Mouse (Mus musculus): ENCODE measurements around the gene Sptb. TPM values are rescaled to one million over a fixed set of nuclear protein-coding genes. Genes with fewer than 3 reads are reported as not detected.
A peak's percentile ranks its signal among the peaks of the same experiment; 100 is the strongest.

The Sptb gene
- polyA plus RNA-seq, 1 experiment = 102 TPM

GRCm38 (mm10) chr12:76608997-76609565, 101.3 kb downstream of the Sptb start:
- TF ChIP-seq CTCF (IDR thresholded peaks at IDR 0.05; ENCODE audit: control insufficient read depth, insufficient read depth, low read length) (no peak), POLR2A (IDR thresholded peaks at IDR 0.05; ENCODE audit: borderline replicate concordance, control insufficient read depth, low read depth, low read length) (no peak)
- H3K4me3 ChIP-seq (replicated peaks; ENCODE audit: control insufficient read depth, low read depth, low read length) = no peak overlapping the region
- no peak overlapping the region for H3K27ac ChIP-seq (ENCODE audit: control insufficient read depth, insufficient read depth, low read depth, low read length, poor library complexity)
- WGBS = 90% methylated on average over 15 of the region's 15 CpGs
- H3K4me1 ChIP-seq (ENCODE audit: control insufficient read depth, insufficient read depth, low read length) = no peaks in the 10 kb centered on the region

DNA sequence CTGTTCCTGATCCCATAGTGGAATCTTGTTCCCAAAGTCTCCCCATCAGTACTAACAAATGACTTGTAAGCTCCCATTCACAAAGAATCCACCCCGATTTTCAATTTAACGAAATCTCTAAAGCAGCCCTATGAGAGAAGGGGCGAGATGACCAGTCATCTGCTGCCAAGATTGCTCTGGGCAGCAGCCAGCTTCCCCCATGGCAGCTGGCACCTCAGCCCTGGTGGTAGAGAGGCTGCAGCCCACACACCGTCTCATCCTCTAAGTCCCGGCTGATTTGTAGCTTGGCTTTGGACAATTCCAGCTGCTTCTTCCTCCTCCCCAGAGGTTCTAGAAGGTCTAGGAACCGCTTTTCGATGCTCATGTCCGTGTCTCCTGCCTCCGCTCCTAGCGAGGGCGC, 102.1 kb downstream of the Sptb start:
- 91% methylated on average over 11 of the region's 11 CpGs for WGBS
- H3K4me1 ChIP-seq (ENCODE audit: control insufficient read depth, insufficient read depth, low read length) = no peaks in the 10 kb centered on the region
- no peak overlapping the region for H3K27ac ChIP-seq (ENCODE audit: control insufficient read depth, insufficient read depth, low read depth, low read length, poor library complexity)
- no peak overlapping the region for H3K4me3 ChIP-seq (replicated peaks; ENCODE audit: control insufficient read depth, low read depth, low read length)
- no peak for TF ChIP-seq CTCF (IDR thresholded peaks at IDR 0.05; ENCODE audit: control insufficient read depth, insufficient read depth, low read length)
- no peak for TF ChIP-seq POLR2A (IDR thresholded peaks at IDR 0.05; ENCODE audit: borderline replicate concordance, control insufficient read depth, low read depth, low read length)

DNA sequence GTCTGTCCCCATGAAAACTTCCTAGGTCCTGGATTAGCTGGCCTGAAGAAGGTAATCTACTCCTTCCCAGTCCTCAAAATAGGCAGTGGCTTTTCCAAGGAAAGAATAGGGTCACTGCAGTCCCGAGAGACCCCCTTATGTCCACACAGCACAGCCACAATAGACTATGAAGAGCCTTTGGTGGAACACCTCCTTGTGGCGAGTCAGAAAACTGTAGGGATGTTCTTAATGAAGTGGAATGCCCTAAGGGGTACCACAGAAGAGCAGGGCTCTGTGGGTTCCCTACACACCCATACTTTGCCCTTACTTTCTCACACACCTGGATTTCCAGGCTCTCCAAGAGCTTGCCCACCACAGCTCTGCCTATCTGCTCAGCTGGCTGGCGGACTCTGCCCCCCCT, 104.5 kb downstream of the Sptb start:
- TF ChIP-seq POLR2A (IDR thresholded peaks at IDR 0.05; ENCODE audit: borderline replicate concordance, control insufficient read depth, low read depth, low read length) (no peak), CTCF (IDR thresholded peaks at IDR 0.05; ENCODE audit: control insufficient read depth, insufficient read depth, low read length) (no peak)
- 71% methylated on average over 3 of the region's 3 CpGs for WGBS

GRCm38 (mm10) chr12:76604546-76604945, 105.8 kb downstream of the Sptb start:
- 94% methylated on average over 4 of the region's 4 CpGs for WGBS
- H3K27ac ChIP-seq (ENCODE audit: control insufficient read depth, insufficient read depth, low read depth, low read length, poor library complexity) = no peak overlapping the region
- H3K4me3 ChIP-seq (replicated peaks; ENCODE audit: control insufficient read depth, low read depth, low read length) = no peak overlapping the region
- no peaks in the 10 kb centered on the region for H3K4me1 ChIP-seq (ENCODE audit: control insufficient read depth, insufficient read depth, low read length)
- TF ChIP-seq POLR2A (IDR thresholded peaks at IDR 0.05; ENCODE audit: borderline replicate concordance, control insufficient read depth, low read depth, low read length) (no peak), CTCF (IDR thresholded peaks at IDR 0.05; ENCODE audit: control insufficient read depth, insufficient read depth, low read length) (no peak)

More for the DNA sequence above, 104.5 kb downstream of the Sptb start:
- Histone ChIP-seq H3K27ac (ENCODE audit: control insufficient read depth, insufficient read depth, low read depth, low read length, poor library complexity) (no peak overlapping the region), H3K4me3 (replicated peaks; ENCODE audit: control insufficient read depth, low read depth, low read length) (no peak overlapping the region), H3K4me1 (ENCODE audit: control insufficient read depth, insufficient read depth, low read length) (no peaks in the 10 kb centered on the region)

DNA sequence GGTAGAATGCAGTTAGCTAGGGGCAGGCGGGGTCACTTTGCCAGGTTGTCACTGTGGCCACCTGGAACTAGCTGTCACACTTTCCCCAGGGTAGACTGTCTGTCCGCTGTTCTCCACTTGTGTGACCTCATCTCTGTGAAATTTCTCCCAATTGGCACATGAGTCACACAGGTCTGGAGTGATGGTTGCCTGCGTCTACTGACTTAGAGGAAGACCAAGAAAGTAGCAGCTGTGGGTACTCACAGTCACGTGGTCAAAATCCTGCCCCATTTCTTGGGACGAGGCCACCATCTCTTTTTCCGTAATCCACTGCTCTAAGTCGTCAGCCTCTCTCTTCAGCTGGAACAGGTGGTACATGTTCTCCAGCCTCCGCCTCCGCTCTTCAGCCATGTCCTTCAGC, 106.6 kb downstream of the Sptb start:
- 93% methylated on average over 9 of the region's 9 CpGs for WGBS
- Histone ChIP-seq H3K4me3 (replicated peaks; ENCODE audit: control insufficient read depth, low read depth, low read length) (no peak overlapping the region), H3K4me1 (ENCODE audit: control insufficient read depth, insufficient read depth, low read length) (no peaks in the 10 kb centered on the region), H3K27ac (ENCODE audit: control insufficient read depth, insufficient read depth, low read depth, low read length, poor library complexity) (no peak overlapping the region)
- TF ChIP-seq POLR2A (IDR thresholded peaks at IDR 0.05; ENCODE audit: borderline replicate concordance, control insufficient read depth, low read depth, low read length) (no peak), CTCF (IDR thresholded peaks at IDR 0.05; ENCODE audit: control insufficient read depth, insufficient read depth, low read length) (no peak)

DNA sequence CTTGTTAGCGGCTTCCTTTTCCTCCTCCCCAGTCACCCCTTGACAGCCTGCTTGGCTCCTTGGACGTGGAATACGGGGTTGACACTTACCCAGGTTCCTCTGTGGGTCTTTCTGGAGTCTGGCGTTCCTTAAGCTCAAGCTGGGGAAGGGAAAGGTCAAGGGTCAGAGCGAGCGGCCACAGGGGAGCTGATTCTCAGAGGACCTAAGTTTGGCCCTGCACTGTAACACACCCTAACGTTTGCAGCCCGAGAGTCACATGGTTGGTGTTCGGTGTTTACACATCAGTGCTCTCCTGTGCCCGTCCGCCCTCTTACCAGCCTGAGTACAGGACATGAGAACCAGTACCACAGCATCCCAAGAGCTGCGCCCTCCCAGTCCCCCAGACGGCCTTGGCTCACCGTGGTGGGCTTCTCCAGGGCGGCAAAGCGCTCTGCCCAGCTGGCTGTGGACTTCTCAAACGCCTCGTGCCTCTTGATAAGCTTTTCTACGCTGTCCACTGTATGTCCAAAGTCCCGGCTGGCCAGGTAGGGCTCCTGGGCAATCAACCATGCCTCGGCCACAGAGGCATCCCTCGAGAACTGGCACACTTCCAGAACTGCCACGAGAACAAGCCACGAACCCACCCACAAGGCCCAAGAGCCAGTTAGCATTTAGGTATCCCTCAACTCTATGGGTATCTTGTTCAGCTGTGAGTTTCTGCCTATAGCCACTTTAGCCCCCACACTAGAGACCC, 112.0 kb downstream of the Sptb start:
- H3K4me3 ChIP-seq (replicated peaks; ENCODE audit: control insufficient read depth, low read depth, low read length) = no peak overlapping the region
- TF ChIP-seq POLR2A (IDR thresholded peaks at IDR 0.05; ENCODE audit: borderline replicate concordance, control insufficient read depth, low read depth, low read length) (no peak), CTCF (IDR thresholded peaks at IDR 0.05; ENCODE audit: control insufficient read depth, insufficient read depth, low read length) (no peak)
- H3K27ac ChIP-seq (ENCODE audit: control insufficient read depth, insufficient read depth, low read depth, low read length, poor library complexity) = no peak overlapping the region
- peaks cover 5% of the 10 kb centered on the region for H3K4me1 ChIP-seq (ENCODE audit: control insufficient read depth, insufficient read depth, low read length)
- 78% methylated on average over 24 of the region's 24 CpGs for WGBS

DNA sequence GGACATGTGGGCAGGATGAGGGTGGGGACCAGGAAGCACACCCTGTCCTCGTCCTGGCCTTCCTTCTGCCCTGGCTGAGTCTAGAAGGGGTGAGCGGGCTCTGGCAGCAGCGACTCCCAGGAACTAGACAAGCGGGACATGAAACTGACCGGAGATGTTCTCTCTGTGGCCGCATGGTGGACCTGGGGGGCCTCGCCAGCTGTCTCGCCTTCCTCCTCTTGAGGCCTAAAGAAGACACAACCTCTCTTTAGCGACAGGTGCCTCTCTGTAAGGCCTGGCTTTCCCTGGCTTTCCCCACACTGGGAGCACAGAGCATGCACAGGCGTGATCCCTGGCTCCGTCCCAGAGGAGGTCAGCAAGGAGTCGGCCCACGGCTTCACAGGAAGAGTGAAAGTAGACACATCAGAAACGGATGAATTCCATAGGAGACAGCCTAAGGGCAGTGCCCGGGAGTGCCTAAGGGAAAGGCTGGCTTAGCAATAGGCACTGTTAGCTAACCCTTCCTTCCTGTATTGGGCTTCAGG, 112.7 kb downstream of the Sptb start:
- Histone ChIP-seq H3K4me1 (ENCODE audit: control insufficient read depth, insufficient read depth, low read length) (peaks cover 5% of the 10 kb centered on the region), H3K27ac (ENCODE audit: control insufficient read depth, insufficient read depth, low read depth, low read length, poor library complexity) (no peak overlapping the region), H3K4me3 (replicated peaks; ENCODE audit: control insufficient read depth, low read depth, low read length) (no peak overlapping the region)
- TF ChIP-seq POLR2A (IDR thresholded peaks at IDR 0.05; ENCODE audit: borderline replicate concordance, control insufficient read depth, low read depth, low read length) (no peak), CTCF (IDR thresholded peaks at IDR 0.05; ENCODE audit: control insufficient read depth, insufficient read depth, low read length) (no peak)
- 76% methylated on average over 15 of the region's 15 CpGs for WGBS

DNA sequence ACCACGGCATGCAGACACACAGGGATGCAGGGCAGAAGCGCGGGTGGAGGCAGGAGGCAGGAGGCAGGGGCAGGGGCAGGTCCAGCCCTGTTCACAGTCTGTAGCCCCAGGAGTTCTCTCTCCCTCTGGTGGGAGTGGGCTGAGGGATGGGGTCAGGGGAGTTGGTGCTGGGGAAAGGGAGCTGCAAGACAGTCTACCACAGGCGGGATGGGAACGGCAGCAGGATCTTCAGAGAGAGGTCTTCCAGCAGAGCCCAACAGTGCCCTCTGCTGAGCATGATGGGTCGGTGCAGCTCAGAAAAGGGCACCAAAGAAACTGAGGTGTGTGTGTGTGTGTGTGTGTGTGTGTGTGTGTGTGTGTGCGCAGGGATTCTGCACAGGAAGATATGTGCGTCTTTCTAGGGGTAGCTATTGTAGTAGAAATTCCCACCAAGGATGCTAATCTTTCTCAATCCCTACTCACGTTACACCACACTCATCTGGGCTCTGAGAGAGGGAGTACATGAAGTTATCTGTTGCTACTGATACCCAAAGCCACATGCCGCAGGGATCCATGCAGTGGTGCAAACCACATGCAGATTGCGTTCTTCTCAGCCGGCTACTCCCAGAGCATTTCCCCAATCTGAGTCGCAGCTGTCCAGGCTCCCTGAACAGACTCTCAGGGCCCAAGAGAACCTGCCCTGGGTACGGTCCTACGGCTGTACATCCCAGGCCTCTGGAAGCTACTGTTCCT, 113.9 kb downstream of the Sptb start:
- Histone ChIP-seq H3K4me1 (ENCODE audit: control insufficient read depth, insufficient read depth, low read length) (peaks cover 5% of the 10 kb centered on the region), H3K27ac (ENCODE audit: control insufficient read depth, insufficient read depth, low read depth, low read length, poor library complexity) (no peak overlapping the region), H3K4me3 (replicated peaks; ENCODE audit: control insufficient read depth, low read depth, low read length) (no peak overlapping the region)
- TF ChIP-seq POLR2A (IDR thresholded peaks at IDR 0.05; ENCODE audit: borderline replicate concordance, control insufficient read depth, low read depth, low read length) (no peak), CTCF (IDR thresholded peaks at IDR 0.05; ENCODE audit: control insufficient read depth, insufficient read depth, low read length) (peak; percentile 95)
- 41% methylated on average over 15 of the region's 15 CpGs for WGBS
